Mouse (Mus musculus) left cerebral cortex, adult 2 months (tissue): ENCODE measurements around the gene Clk3. TPM values are rescaled to one million over a fixed set of nuclear protein-coding genes. Genes with fewer than 3 reads are reported as not detected.
A peak's percentile ranks its signal among the peaks of the same experiment; 100 is the strongest.
"Not testable (repeated sequence)": the region's sequence is repeated elsewhere in the genome, so short reads cannot be mapped to it uniquely, and the experiment has no call there.

Experiments
- DNase-seq, 2 experiments: peaks; one replicate each; pipeline ENCODE4 v3.0.0; 2021 to 2022; ENCODE audit warnings: low spot score in 2 of 2, mixed read lengths in 1 of 2; ENCODE audit errors: extremely low spot score in 1 of 2
- H3K27ac ChIP-seq: fragments of 200-600 bp; 2 replicates; pipeline ENCODE4 v1.8.1; 2022
- H3K4me3 ChIP-seq: fragments of 200-600 bp; 2 replicates; pipeline ENCODE4 v1.8.1; 2022
- CTCF ChIP-seq: fragments of 200-600 bp; IDR thresholded peaks from 2 replicates; pipeline ENCODE4 v1.8.1; 2022; ENCODE audit warnings: antibody characterized with exemption, mild to moderate bottlenecking, moderate library complexity
- intact Hi-C: fragments of 180-260 bp; cut with DNase I; formaldehyde crosslinking; loops from one replicate; pipeline ENCODE4 v1.15.1; 2025
- total RNA-seq, 2 experiments: library from RNA; stranded (reverse); gene quantifications; 2 replicates each; pipeline ENCODE4 v1.2.3; 2021

Clk3 gene
- total RNA-seq, 2 experiments from 2014 or later: 86.8 to 96.3 TPM

DNA sequence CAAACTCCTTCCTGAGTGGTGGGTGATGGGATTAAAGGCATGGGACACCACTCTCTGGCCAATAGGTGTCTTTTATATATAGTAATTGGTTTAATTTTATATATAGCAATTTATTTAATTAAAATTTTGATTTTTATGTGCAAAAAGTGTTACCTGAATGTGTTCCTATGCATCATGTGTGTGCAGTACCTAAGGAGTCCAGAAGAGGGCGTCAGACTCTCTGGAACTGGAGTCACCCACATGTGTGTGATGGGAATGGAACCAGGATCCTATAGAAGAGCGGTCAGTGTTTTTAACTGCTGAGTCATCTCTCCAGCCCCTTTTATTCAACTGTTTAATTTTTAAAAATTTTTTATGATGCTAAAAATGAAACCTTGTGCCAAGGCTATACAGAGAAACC lies 53.5 kb downstream of the Clk3 start:
- DNase-seq: no peak
- H3K27ac ChIP-seq: no peak overlapping the region
- intact Hi-C loops: no loop called here
- H3K4me3 ChIP-seq: no peak overlapping the region
- peak; percentile 49 for TF ChIP-seq CTCF

DNA sequence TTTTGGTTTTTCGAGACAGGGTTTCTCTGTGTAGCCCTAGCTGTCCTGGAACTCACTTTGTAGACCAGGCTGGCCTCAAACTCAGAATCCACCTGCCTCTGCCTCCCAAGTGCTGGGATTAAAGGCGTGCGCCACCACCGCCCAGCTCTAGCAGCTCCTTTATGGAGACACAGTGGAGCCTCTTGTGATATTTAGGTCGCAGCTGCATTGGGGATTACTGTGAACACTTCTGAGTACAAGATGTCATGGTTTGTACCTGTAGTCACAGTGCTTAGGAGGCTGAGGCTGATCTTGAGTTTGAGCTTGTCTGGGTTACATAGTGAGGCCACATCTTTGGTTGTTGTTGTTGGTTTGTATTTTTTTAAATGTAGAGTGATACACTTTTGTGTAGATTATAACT lies 55.4 kb downstream of the Clk3 start:
- H3K4me3 ChIP-seq, H3K27ac ChIP-seq, intact Hi-C loops, DNase-seq: not testable (repeated sequence)

DNA sequence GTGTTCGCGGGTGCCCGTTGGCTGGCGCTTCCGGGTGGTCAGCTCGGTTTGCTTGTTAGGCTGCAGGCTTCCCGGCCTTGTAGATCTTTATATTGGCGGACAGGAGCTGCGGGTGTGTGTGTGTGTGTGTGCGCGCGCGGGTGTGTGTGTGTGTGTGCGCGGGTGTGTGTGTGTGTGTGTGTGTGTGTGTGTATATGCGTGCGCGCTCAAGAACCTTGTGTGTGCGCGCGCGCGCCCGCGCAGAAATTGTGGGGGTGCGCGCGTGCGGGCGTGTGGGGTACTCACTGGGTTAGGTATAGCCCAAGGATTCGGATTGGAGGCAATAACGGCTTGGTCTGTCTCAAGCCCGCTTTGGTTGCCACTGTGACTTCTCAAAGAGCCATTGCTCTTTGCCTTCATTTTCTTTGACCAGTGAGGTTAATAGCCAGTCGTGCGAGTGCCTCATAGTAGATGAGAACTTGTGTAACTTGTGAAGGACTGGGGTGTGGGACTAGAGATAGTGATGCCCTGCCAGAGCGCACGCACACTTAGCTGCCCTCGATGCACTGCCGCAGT lies 56.9 kb downstream of the Clk3 start:
- Histone ChIP-seq H3K27ac (peak overlapping the region; percentile 97), H3K4me3 (peak overlapping the region; percentile 95)
- DNase-seq: peak; percentile 53 to 54
- intact Hi-C loops: no loop called here
- no peak for TF ChIP-seq CTCF

GRCm38 (mm10) chr9:57708068-57708719 lies 57.5 kb downstream of the Clk3 start, which contains the start of gene Edc3:
TSS of gene Edc3 (plus strand) at chr9:57708540.
- DNase-seq: peak; percentile 86 to 87
- TF ChIP-seq CTCF: no peak
- intact Hi-C loops: no loop called here
- H3K4me3 ChIP-seq: peak within 1 kb of the TSS; percentile 95
- H3K27ac ChIP-seq: peak within 1 kb of the TSS; percentile 97

DNA sequence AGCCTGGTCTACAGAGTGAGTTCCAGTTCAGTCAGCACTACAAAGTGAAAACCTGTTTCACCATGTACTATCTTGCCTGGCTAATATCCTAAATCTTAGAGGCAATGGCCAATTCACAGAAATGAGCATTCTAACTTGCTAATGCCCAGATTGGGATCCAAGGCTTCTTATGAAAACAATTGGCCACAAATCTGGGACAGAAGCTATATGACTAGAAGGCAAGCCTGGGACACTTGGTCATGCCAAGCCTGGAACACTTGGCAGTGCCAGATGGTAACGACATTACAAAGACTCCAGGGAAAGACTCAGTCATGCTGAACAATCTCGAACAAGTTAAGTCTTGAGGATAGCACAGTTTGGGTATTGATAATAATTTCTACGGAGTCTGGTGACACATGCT lies 59.2 kb downstream of the Clk3 start:
- TF ChIP-seq CTCF: no peak
- intact Hi-C loops: no loop called here
- H3K27ac ChIP-seq: no peak overlapping the region
- DNase-seq: no peak
- H3K4me3 ChIP-seq: no peak overlapping the region

Other genes with a start within 250 kb of the Clk3 start
- gene Cox5a, start 244.6 kb downstream of the Clk3 start, total RNA-seq: 100 to 1,000 TPM; 374 to 440 TPM
- gene Fam219b, start 228.3 kb downstream of the Clk3 start, total RNA-seq: 10 to 100 TPM; 18.1 to 21.6 TPM
- 10 to 100 TPM; 63.4 to 76.9 TPM for gene Mpi, start 213.1 kb downstream of the Clk3 start, total RNA-seq
- gene Scamp2, start 204.9 kb downstream of the Clk3 start, total RNA-seq: 10 to 100 TPM; 19.8 to 22.3 TPM
- gene Ulk3, start 176.4 kb downstream of the Clk3 start, total RNA-seq: 10 to 100 TPM; 36.3 to 37.1 TPM
- gene Cplx3, start 159.6 kb downstream of the Clk3 start, total RNA-seq: 1 to 10 TPM; 9.1 to 9.6 TPM
- gene Lman1l, start 145.1 kb downstream of the Clk3 start, total RNA-seq: not detected
- 10 to 100 TPM; 32.9 to 39.6 TPM for gene Csk, start 112.2 kb downstream of the Clk3 start, total RNA-seq
- gene Cyp1a2, start 82.2 kb downstream of the Clk3 start, total RNA-seq: not detected
- gene Cyp1a1, start 77.9 kb downstream of the Clk3 start, total RNA-seq: under 1 TPM; 0.16 TPM
- 10 to 100 TPM; 13.8 to 14.2 TPM for gene Edc3, start 57.3 kb downstream of the Clk3 start, total RNA-seq
- gene Arid3b, start 70.9 kb upstream of the Clk3 start, total RNA-seq: 10 to 100 TPM; 10.9 to 14.8 TPM
- gene Ubl7, start 145.1 kb upstream of the Clk3 start, total RNA-seq: 100 to 1,000 TPM; 101 to 109 TPM
- 100 to 1,000 TPM; 151 to 160 TPM for gene Sema7a, start 174.3 kb upstream of the Clk3 start, total RNA-seq
- 1 to 10 TPM; 3.8 to 4.7 TPM for gene Cyp11a1, start 240.6 kb upstream of the Clk3 start, total RNA-seq